Mouse (Mus musculus) thymus, adult 2 months (tissue): Measurements from ENCODE around the gene 4930539E08Rik. TPM values are rescaled to one million over a fixed set of nuclear protein-coding genes. Genes with fewer than 3 reads are reported as not detected.

Experiments
- DNase-seq: peaks from one replicate; pipeline ENCODE4 v3.0.0; 2021
- H3K27ac ChIP-seq: fragments of 200-500 bp; 2 replicates; pipeline ENCODE4 v1.5.1; 2012; ENCODE audit warnings: low read length, control low read depth; ENCODE audit not compliant: control insufficient read depth, insufficient read depth
- H3K27me3 ChIP-seq: fragments of 200-500 bp; 2 replicates; pipeline ENCODE4 v1.6.1; 2012; ENCODE audit warnings: mild to moderate bottlenecking, low read length, moderate library complexity, mixed read lengths; ENCODE audit not compliant: control insufficient read depth, insufficient read depth
- H3K36me3 ChIP-seq: fragments of 200-500 bp; 2 replicates; pipeline ENCODE4 v1.6.1; 2012; ENCODE audit warnings: mild to moderate bottlenecking, low read length, moderate library complexity; ENCODE audit not compliant: control insufficient read depth, insufficient read depth
- H3K4me1 ChIP-seq: fragments of 200-500 bp; replicated peaks from 2 replicates; pipeline ENCODE4 v1.6.1; 2012; ENCODE audit warnings: low read length; ENCODE audit not compliant: control insufficient read depth, insufficient read depth
- H3K4me3 ChIP-seq: fragments of 200-500 bp; 2 replicates; pipeline ENCODE4 v1.5.1; 2012; ENCODE audit warnings: mild to moderate bottlenecking, low read length, control low read depth, moderate library complexity; ENCODE audit not compliant: control insufficient read depth, insufficient read depth
- CTCF ChIP-seq: fragments of 200-500 bp; IDR thresholded peaks from 2 replicates; pipeline ENCODE4 v1.5.1; 2012; ENCODE audit warnings: mild to moderate bottlenecking, control low read depth, low read length, moderate library complexity, borderline replicate concordance; ENCODE audit not compliant: control insufficient read depth, poor library complexity, insufficient read depth; ENCODE audit errors: extremely low read depth
- POLR2A ChIP-seq: fragments of 200-500 bp; IDR thresholded peaks from 2 replicates; pipeline ENCODE4 v1.6.1; 2012; ENCODE audit warnings: mild to moderate bottlenecking, low read length, control low read depth, moderate library complexity; ENCODE audit not compliant: control insufficient read depth, poor library complexity, insufficient read depth; ENCODE audit errors: extremely low read depth
- WGBS: fragments of 180-500 bp; shearing (Covaris S2); methylation state at CpG from one replicate; pipeline ENCODE4 v1.1.7; 2018; 5-methylcytosine and 5-hydroxymethylcytosine counted together
- polyA plus RNA-seq: library from polyadenylated mRNA; depleted of rRNA; stranded (reverse); fragments of >200 nt; gene quantifications from 2 replicates; pipeline ENCODE4 v1.2.3, GENCODE M21; 2012

Gene 4930539E08Rik
- polyA plus RNA-seq, 1 experiment: 6.8 TPM

DNA sequence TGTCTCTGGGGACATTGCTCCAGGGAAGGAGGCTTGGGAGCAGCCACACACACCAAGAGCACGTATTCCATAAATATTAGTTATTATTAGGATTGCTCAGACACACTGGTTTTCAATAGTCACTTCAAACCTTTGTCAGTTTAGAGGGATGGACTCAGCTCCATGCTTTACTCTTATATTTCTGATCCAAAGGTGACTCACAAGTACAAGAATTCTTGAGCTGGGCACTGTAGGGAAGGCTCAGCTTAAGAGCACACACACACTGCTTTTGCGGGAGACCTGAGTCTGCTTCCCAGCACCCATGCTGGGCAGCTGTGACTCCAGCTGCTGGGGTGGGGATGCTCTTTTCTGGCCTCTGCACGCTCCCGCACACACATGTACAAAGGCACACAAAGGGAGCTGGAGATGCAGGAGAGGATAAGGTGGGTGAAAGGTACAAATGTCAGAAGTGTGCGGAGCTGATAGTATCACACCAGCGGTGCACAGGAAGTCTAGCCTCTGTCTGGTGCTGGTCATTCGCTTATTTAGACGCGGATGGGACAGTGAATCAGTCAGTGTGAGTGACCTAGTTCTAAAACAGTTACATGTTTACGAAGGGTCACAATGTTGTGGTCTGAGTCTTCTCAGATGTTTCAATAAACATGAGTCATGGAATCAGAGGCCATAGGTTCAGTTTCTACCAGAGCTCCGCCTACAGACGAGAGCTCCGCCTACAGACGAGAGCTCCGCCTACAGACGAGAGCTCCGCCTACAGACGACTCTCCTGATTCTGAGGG is 16.5 kb upstream of the 4930539E08Rik start:
- no peak for DNase-seq
- TF ChIP-seq POLR2A: no peak
- no peak for TF ChIP-seq CTCF
- H3K4me1 ChIP-seq: peaks cover 5% of the 10 kb centered on the region
- H3K4me3 ChIP-seq: no peak overlapping the region
- H3K27ac ChIP-seq: no peak overlapping the region
- H3K27me3 ChIP-seq: no peaks in the 10 kb centered on the region
- 93% methylated on average over 18 of the region's 18 CpGs for WGBS
- H3K36me3 ChIP-seq: no peaks in the 10 kb centered on the region

DNA sequence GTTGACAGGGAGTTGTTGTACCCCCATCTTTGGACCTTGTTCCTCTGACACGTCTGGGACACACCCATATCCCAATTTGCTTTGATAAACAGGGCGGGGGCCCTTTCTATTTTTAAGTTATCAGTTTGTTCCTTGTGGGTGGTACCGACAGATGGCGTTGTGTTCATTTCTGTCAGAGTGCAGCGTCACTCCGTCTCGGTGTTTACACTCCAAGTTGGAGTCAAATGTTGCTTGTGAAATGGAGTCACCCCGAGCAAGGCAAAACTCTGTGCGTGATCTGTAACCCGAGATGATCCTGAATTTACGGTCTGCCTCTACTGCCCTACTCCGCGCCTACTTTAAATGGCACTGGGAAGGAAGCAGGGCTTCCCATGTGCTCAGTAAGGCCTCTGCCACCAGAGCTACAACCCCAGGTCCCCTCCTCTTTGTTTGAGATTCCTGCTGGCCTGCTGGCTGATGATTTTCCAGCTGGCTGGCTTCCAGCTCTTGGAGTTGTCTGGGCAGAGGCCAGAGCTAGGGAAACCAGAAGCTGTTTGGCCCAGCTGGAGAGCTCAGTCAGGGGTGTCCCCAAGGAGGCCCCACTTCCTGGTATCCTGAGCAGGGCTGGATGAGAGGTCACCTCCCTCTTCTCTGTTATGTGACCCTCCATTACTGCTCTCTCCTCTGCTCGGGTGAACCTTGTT is 15.4 kb upstream of the 4930539E08Rik start:
- H3K4me3 ChIP-seq: no peak overlapping the region
- WGBS: 66% methylated on average over 14 of the region's 14 CpGs
- no peaks in the 10 kb centered on the region for H3K27me3 ChIP-seq
- peaks cover 9% of the 10 kb centered on the region for H3K4me1 ChIP-seq
- H3K36me3 ChIP-seq: no peaks in the 10 kb centered on the region
- H3K27ac ChIP-seq: no peak overlapping the region
- TF ChIP-seq POLR2A (no peak), CTCF (no peak)
- no peak for DNase-seq

DNA sequence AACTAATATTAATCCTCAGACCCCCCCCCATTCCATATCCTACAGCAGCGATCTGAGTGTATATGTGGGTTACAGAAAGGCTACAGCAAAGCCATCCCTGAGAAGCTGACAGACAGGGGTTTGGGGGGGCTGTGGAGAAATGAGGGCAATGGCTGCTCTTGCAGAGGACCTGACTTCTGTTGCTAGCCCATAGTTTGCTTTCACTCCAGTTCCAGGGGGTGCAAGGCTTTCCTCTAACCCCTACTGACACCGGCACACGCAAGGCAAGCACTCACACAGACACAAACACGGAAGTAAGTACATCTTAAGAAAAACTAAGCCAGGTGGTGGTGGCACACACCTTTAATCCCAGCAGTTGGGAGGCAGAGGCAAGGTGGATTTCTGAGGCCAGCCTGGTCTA is 14.2 kb upstream of the 4930539E08Rik start:
- H3K4me1 ChIP-seq: peaks cover 9% of the 10 kb centered on the region
- TF ChIP-seq POLR2A (no peak), CTCF (no peak)
- H3K4me3 ChIP-seq: no peak overlapping the region
- 98% methylated on average over 4 of the region's 4 CpGs for WGBS
- no peak for DNase-seq
- H3K36me3 ChIP-seq: no peaks in the 10 kb centered on the region
- no peaks in the 10 kb centered on the region for H3K27me3 ChIP-seq
- no peak overlapping the region for H3K27ac ChIP-seq

DNA sequence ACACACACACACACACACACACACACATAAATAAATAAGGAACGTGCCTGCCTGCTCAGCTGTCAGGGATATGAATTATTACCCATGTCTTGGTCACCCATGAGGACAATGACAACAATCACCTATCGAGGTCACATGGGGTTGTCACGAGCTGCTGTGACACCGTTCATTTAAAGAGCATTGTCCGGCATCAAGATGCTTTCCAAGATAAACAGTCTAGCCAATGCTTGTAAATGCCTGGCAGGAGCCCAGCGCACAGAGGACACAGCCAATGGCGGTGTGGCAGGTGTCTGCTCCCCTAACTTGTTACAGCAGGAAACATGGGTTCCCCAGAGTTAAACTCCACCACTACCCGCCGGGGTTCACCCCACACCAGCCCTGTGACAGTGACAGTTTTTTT is 12.9 kb upstream of the 4930539E08Rik start:
- Histone ChIP-seq H3K4me1 (peaks cover 9% of the 10 kb centered on the region), H3K27ac (no peak overlapping the region), H3K4me3 (no peak overlapping the region), H3K36me3 (no peaks in the 10 kb centered on the region), H3K27me3 (no peaks in the 10 kb centered on the region)
- 70% methylated on average over 9 of the region's 9 CpGs for WGBS
- TF ChIP-seq POLR2A (no peak), CTCF (no peak)
- DNase-seq: no peak

DNA sequence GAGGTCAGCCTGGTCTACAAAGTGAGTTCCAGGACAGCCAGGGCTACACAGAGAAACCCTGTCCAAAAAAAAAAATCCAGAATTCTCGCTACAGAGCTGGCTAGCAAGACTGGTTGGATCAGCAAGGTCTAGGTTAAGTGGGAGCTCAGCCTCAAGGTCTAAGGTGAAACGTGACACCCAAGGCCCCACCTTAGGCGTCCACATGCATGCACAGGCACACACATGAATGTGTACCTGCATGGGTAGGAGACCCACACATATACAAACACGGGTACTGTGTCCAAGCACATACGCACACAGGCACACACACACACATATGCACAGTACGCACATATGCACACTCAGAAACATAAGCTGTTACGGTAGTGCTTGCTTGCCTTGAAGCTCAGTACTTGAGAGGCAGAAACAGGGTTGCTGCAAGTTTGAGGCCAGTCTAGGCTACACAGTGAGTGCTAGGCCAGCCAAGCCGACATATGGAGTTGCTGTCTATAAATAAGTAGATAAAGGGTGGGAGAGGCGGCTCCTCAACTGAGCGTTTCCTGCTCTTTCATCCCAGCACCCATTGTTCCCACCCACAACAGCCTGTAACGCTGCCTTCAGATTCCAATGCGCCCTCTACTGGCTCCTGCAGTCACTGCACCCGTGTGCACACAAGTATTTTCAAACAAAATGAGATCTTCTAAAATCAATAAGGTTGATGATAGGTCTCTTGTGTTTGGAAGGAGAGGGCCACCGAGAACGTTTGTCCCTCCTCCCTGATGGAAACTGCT is 11.9 kb upstream of the 4930539E08Rik start:
- TF ChIP-seq POLR2A (no peak), CTCF (peak; percentile 80)
- peak; percentile 59 for DNase-seq
- 42% methylated on average over 15 of the region's 15 CpGs for WGBS

DNA sequence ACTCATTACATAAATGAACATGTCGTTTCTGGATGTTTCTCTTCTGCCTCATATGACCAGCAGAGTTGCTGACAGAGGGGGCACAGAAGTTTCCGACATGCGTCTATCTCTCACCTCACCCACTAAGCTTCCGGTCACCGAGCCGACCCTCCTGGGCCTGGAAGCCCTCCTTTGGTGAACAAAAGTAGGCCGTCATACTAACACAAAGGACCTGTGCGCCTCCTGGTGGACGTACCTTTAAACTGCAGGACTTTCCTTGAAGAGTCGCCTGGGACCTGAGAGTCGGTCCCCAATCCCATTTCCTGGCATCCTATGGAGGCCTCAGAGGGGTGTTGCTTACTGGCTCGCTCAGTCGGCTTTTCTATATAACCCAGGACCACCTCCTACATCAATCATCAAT is 11.3 kb upstream of the 4930539E08Rik start:
- Histone ChIP-seq H3K27ac (no peak overlapping the region), H3K27me3 (no peaks in the 10 kb centered on the region), H3K36me3 (no peaks in the 10 kb centered on the region), H3K4me1 (peaks cover 9% of the 10 kb centered on the region), H3K4me3 (no peak overlapping the region)
- 10% methylated on average over 13 of the region's 13 CpGs for WGBS
- DNase-seq: peak; percentile 79
- TF ChIP-seq CTCF (peak; percentile 80; the same call in 1 of the 2 replicates), POLR2A (no peak)

More for the DNA sequence above, 11.9 kb upstream of the 4930539E08Rik start:
- H3K4me1 ChIP-seq: peaks cover 9% of the 10 kb centered on the region
- H3K27me3 ChIP-seq: no peaks in the 10 kb centered on the region
- H3K4me3 ChIP-seq: no peak overlapping the region
- no peak overlapping the region for H3K27ac ChIP-seq
- no peaks in the 10 kb centered on the region for H3K36me3 ChIP-seq
